Mouse (Mus musculus) heart, adult 2 months (tissue): ENCODE results near the gene Rassf3.

Experiments
- CTCF ChIP-seq: fragments of 200-600 bp; IDR thresholded peaks from 2 replicates; pipeline ENCODE4 v1.8.1; 2022; ENCODE audit warnings: antibody characterized with exemption, mild to moderate bottlenecking, moderate library complexity
- POLR2A ChIP-seq: fragments of 200-500 bp; IDR thresholded peaks from 2 replicates; pipeline ENCODE4 v1.6.1; 2011; ENCODE audit warnings: mild to moderate bottlenecking, low read depth, low read length, control low read depth; ENCODE audit not compliant: insufficient read depth

DNA sequence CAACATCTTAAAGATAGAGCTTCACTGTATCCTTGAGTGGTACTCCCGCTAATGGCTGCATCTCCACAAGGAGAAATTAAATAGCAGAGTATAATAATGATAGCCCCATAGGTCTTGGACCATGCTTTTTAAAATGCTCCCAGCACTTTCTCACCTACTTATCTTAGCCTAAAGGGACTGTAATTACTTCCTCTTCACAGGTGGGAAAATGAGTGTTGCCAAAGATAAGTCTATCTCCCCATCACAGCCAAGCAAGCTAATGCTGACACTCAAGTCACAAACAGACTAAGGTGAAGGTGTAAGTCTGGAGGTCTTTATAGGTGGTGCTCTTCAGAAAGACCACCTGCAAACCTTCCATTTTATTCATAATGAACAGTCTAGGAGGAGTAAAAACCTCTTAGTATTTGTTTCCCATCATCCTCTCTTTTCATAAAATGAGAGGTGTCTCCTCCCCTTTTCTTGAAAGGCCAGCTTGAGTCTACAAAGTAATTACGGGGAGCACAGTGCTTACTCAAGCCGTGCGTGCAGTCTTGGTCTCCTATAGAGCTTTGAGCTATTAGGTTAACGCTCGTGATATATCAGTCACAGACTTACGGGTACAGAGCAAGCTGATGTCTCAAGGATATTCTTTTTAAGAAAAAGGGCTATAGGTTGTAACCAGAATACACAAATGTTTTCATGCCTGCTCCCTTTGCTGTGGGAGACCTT, 16.6 kb upstream of the Rassf3 start:
- TF ChIP-seq CTCF (no peak), POLR2A (no peak)
